Mouse (Mus musculus) cerebellum, postnatal 10 days (tissue): ENCODE measurements at regions not wholly inside any gene's neighbourhood (a gene's known extent, or its start where the extent isn't known, plus 50 kb on each side); places are given as distances from the start of the nearest gene placed in this dataset.
"Not testable (repeated sequence)": the region's sequence is repeated elsewhere in the genome, so short reads cannot be mapped to it uniquely, and the experiment has no call there.

Source experiments
- DNase-seq, 2 experiments: peaks; one replicate each; pipeline ENCODE4 v3.0.0; 2021; ENCODE audit warnings: mixed read lengths in 2 of 2

DNA sequence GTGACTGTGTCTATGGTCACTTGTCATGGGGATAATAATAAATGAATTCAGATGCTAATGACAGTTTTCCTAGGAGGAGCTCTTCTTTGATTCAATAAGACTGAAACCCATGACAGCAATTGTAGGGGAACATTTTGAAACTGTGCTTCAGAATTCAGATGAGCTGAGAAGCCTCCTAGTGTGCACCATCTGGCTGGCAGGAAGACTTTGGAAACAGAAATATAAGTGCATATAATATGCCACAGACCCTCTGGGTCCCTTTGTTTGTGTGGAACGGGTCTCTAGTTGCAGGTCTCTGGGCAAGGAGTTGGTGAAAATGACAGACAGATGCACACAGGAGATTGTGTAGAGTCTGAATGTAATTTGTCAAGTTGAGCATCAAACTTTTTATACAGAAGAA, 1043.3 kb upstream of the Cntnap5a start:
- DNase-seq, result peak; percentile 7 to 29

DNA sequence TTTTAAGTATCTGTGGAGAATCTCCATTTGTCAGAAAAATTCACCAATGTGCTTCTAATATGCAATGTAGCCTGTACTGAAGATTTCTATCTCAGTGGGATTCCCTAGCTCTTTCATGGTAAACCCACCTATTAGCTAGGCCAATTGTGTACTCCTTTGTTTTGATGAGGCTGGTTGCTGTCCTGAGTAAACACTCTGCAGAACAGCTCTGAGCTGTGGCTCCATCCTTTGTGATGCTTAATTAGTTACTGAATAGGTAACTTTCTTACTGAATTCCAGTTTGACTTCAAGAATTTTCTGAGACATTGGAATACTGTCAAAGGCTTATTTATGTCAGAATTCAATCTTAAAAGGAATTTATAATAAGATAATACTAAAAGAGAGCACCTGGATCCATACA, 1042.7 kb upstream of the Cntnap5a start:
- not testable (repeated sequence) for DNase-seq

DNA sequence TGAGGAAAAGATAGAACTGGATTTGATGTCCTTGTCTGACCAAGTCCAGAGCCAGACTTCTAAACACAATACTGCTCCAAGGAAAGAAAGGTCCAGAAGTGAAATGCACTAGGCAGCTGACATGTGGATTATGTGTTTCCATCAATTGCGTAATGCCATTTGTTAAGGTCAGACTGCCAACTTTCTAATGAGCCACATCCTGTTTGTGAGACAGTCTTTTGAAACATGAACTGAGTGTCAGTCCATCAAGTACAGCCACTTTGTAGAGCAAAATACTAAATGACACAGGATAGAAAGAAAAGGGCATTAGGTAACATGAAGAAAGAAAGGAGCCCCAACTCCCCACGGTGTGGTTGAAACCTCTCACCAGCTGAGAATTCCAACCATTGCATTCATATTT, 1010.6 kb upstream of the Cntnap5a start:
- peak; percentile 1 to 2 for DNase-seq

DNA sequence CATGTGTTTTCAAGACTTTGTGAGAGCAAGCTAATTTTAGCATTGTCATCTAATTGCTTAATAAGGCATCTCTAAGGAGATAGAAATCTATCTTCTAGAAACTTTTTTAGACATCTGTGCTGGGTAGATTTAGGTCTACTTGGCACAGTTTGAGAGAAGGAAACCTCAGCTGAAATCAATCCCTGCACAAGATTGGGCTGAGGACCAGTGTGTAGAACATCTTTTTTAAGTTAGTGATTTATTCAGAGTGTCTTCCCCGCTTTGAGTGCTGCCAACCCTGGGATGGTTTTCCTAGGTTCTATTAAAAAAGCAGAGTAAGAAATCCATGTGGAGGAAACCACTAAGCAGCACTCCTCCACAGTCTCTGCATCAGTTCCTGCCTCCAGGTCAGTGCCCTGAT, 1003.3 kb upstream of the Cntnap5a start:
- no peak for DNase-seq

DNA sequence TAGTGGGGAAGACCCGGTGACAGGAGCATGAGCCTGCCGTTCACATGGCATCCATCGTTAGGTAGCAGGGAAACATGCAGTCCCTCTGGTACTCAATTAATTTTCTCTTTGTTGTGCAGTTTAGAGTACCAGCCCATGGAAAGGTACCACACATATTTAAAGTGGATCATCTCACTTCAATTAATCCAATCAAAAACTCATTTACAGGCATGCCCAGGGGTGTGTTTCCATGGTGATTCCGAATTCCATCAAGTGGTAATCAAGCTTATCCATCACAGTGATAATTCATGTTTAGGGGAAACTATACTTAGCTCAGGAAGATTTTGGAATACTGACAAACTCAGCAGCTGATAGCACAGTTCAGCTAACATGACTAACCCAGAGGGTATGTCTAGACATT, 963.4 kb upstream of the Cntnap5a start:
- DNase-seq, result no peak

DNA sequence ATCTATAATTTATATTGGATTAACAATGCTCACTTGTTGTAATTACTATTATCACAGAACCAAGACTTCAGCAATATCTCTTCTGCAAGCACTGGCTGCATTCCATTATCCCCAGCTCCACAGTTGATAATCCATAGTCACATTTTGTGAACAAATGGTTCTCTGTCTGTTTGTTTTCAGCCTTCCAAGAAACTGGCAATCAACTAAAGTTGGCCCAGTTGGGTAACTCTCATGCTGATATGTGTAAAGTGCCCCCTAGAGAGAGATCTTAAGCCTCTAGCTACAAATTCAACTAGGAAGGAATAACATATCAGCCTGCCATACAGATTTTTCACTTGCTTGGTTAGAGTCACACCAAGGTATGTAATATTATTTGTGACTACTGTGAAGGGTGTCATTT, 955.4 kb upstream of the Cntnap5a start:
- peak; percentile 7 to 21 for DNase-seq
